Mouse (Mus musculus) CH12.LX (cell line): ENCODE results near the gene Arl8b. TPM values are rescaled to one million over a fixed set of nuclear protein-coding genes. Genes with fewer than 3 reads are reported as not detected.
"Not testable (repeated sequence)": the region's sequence is repeated elsewhere in the genome, so short reads cannot be mapped to it uniquely, and the experiment has no call there.

ENCODE experiments used
- DNase-seq: peaks from one replicate; pipeline ENCODE4 v3.0.0-alpha.2; 2013; ENCODE audit errors: extremely low read depth
- H3K27ac ChIP-seq: 2 replicates; pipeline ENCODE4 v1.5.1; 2012; ENCODE audit warnings: low read depth, mild to moderate bottlenecking, control low read depth, moderate library complexity; ENCODE audit not compliant: insufficient read depth
- H3K27me3 ChIP-seq: replicated peaks from 2 replicates; pipeline ENCODE3; 2012; ENCODE audit warnings: inconsistent platforms
- H3K36me3 ChIP-seq, 2 experiments: replicated peaks in 1 of 2; 2 replicates each; pipeline versions ENCODE3 to v1.6.1; 2012; ENCODE audit warnings: inconsistent platforms in 1 of 2, low read length in 1 of 2, mild to moderate bottlenecking in 1 of 2, mixed read lengths in 1 of 2, moderate library complexity in 1 of 2; ENCODE audit not compliant: control insufficient read depth in 1 of 2, insufficient read depth in 1 of 2
- H3K4me1 ChIP-seq, 2 experiments: 2 replicates each; pipeline ENCODE4 v1.6.1; 2012; ENCODE audit warnings: inconsistent platforms in 1 of 2, moderate library complexity in 1 of 2; ENCODE audit not compliant: insufficient read depth in 2 of 2, control insufficient read depth in 1 of 2
- H3K4me2 ChIP-seq: 2 replicates; pipeline ENCODE4 v1.6.1; 2012; ENCODE audit warnings: low read depth, mild to moderate bottlenecking, control low read depth; ENCODE audit not compliant: poor library complexity, insufficient read depth, severe bottlenecking
- H3K4me3 ChIP-seq, 3 experiments: fragments of 150-350 bp in 1 of 3; sonication (generic) in 1 of 3; replicated peaks in 1 of 3; 2 replicates each; pipeline versions ENCODE3 to v1.5.1; 2011 to 2012; ENCODE audit warnings: low read depth in 2 of 3, low read length in 2 of 3, mild to moderate bottlenecking in 2 of 3, moderate library complexity in 2 of 3, control low read depth in 1 of 3, improper control_type of control experiment in 1 of 3, inconsistent platforms in 1 of 3, mixed read lengths in 1 of 3; ENCODE audit not compliant: poor library complexity in 1 of 3
- H3K79me2 ChIP-seq: replicated peaks from 2 replicates; pipeline ENCODE4 v1.6.1; 2012; ENCODE audit warnings: mild to moderate bottlenecking, moderate library complexity; ENCODE audit not compliant: control insufficient read depth, poor library complexity, insufficient read depth, severe bottlenecking; ENCODE audit errors: extremely low read depth
- H3K9ac ChIP-seq: 2 replicates; pipeline ENCODE4 v1.6.1; 2012; ENCODE audit warnings: low read depth, mild to moderate bottlenecking, control low read depth, moderate library complexity; ENCODE audit not compliant: insufficient read depth
- H3K9me3 ChIP-seq: replicated peaks from 2 replicates; pipeline ENCODE3; 2012; ENCODE audit warnings: low read length, inconsistent platforms, mixed read lengths
- BHLHE40 ChIP-seq: IDR thresholded peaks from 2 replicates; pipeline ENCODE4 v1.6.1; 2011; ENCODE audit warnings: mild to moderate bottlenecking, low read depth, low read length, improper control_type of control experiment
- CHD1 ChIP-seq: IDR thresholded peaks from 2 replicates; pipeline ENCODE4 v1.6.1; 2012; ENCODE audit warnings: low read depth, low read length, improper control_type of control experiment, inconsistent platforms
- CHD2 ChIP-seq: IDR thresholded peaks from 2 replicates; pipeline ENCODE4 v1.6.1; 2011; ENCODE audit warnings: low read length, improper control_type of control experiment
- ETS1 ChIP-seq: conservative IDR thresholded peaks from 2 replicates; pipeline ENCODE4 v1.6.1; 2012; ENCODE audit warnings: low read depth, mild to moderate bottlenecking, inconsistent platforms, low read length, improper control_type of control experiment, moderate library complexity
- GABPA ChIP-seq: IDR thresholded peaks from 2 replicates; pipeline ENCODE4 v1.6.1; 2012; ENCODE audit warnings: low read depth, low read length, improper control_type of control experiment, inconsistent platforms; ENCODE audit not compliant: insufficient replicate concordance
- KAT2A ChIP-seq: IDR thresholded peaks from 2 replicates; pipeline ENCODE4 v1.6.1; 2012; ENCODE audit warnings: low read length, improper control_type of control experiment, inconsistent platforms; ENCODE audit not compliant: insufficient replicate concordance
- MAX ChIP-seq: IDR thresholded peaks from 2 replicates; pipeline ENCODE4 v1.6.1; 2011; ENCODE audit warnings: low read length, improper control_type of control experiment
- MAZ ChIP-seq: IDR thresholded peaks from 2 replicates; pipeline ENCODE4 v1.6.1; 2012; ENCODE audit warnings: low read depth, mild to moderate bottlenecking, inconsistent platforms, low read length, improper control_type of control experiment, moderate library complexity
- MEF2A ChIP-seq: IDR thresholded peaks from 2 replicates; pipeline ENCODE4 v1.6.1; 2014; ENCODE audit warnings: low read depth, mild to moderate bottlenecking, inconsistent platforms, low read length, improper control_type of control experiment, borderline replicate concordance
- MXI1 ChIP-seq: IDR thresholded peaks from 2 replicates; pipeline ENCODE4 v1.6.1; 2011; ENCODE audit warnings: mild to moderate bottlenecking, low read depth, low read length, improper control_type of control experiment
- NELFE ChIP-seq: IDR thresholded peaks from 2 replicates; pipeline ENCODE4 v1.6.1; 2011; ENCODE audit warnings: low read depth, low read length, improper control_type of control experiment
- NRF1 ChIP-seq: IDR thresholded peaks from 2 replicates; pipeline ENCODE4 v1.6.1; 2014; ENCODE audit warnings: low read depth, mild to moderate bottlenecking, inconsistent platforms, low read length, improper control_type of control experiment, moderate library complexity
- PAX5 ChIP-seq: IDR thresholded peaks from 2 replicates; pipeline ENCODE4 v1.6.1; 2012; ENCODE audit warnings: low read length, inconsistent platforms, mixed read lengths
- POLR2A ChIP-seq: IDR thresholded peaks from 2 replicates; pipeline ENCODE4 v1.6.1; 2011; ENCODE audit warnings: low read depth, mild to moderate bottlenecking, improper control_type of control experiment, low read length
- RAD21 ChIP-seq: IDR thresholded peaks from 2 replicates; pipeline ENCODE4 v1.6.1; 2011; ENCODE audit warnings: low read depth, mild to moderate bottlenecking, low read length, improper control_type of control experiment, moderate library complexity
- RCOR1 ChIP-seq: conservative IDR thresholded peaks from 2 replicates; pipeline ENCODE4 v1.6.1; 2012; ENCODE audit warnings: low read depth, mild to moderate bottlenecking, inconsistent platforms, low read length, improper control_type of control experiment
- SIN3A ChIP-seq: IDR thresholded peaks from 2 replicates; pipeline ENCODE4 v1.6.1; 2012; ENCODE audit warnings: low read length, improper control_type of control experiment, inconsistent platforms
- SMC3 ChIP-seq: IDR thresholded peaks from 2 replicates; pipeline ENCODE4 v1.6.1; 2011; ENCODE audit warnings: low read depth, low read length, improper control_type of control experiment
- TCF12 ChIP-seq: IDR thresholded peaks from 2 replicates; pipeline ENCODE4 v1.6.1; 2014; ENCODE audit warnings: low read depth, mild to moderate bottlenecking, inconsistent platforms, low read length, improper control_type of control experiment
- UBTF ChIP-seq: IDR thresholded peaks from 2 replicates; pipeline ENCODE4 v1.6.1; 2012; ENCODE audit warnings: low read depth, mild to moderate bottlenecking, inconsistent platforms, low read length, improper control_type of control experiment, moderate library complexity
- USF1 ChIP-seq: IDR thresholded peaks from 2 replicates; pipeline ENCODE4 v1.6.1; 2014; ENCODE audit warnings: low read depth, mild to moderate bottlenecking, inconsistent platforms, low read length, improper control_type of control experiment
- ZKSCAN1 ChIP-seq: IDR thresholded peaks from 2 replicates; pipeline ENCODE4 v1.6.1; 2012; ENCODE audit warnings: low read depth, inconsistent platforms, low read length, improper control_type of control experiment, borderline replicate concordance
- dilution Hi-C: fragments of 300-500 bp; cut with MboI; formaldehyde crosslinking; loops from 2 replicates; pipeline ENCODE4 v1.14.3; 2020; ENCODE audit warnings: low sequenced_read_pairs; ENCODE audit not compliant: extremely low pct_unique_long_range_greater_than_20kb, extremely low pct_ligation_motif_present
- in situ Hi-C: fragments of 300-500 bp; cut with MboI; formaldehyde crosslinking; loops from 3 replicates; pipeline ENCODE4 v1.14.3; 2019; ENCODE audit warnings: low sequenced_read_pairs, low pct_ligation_motif_present, low pct_unique_long_range_greater_than_20kb, mixed read lengths
- polyA plus RNA-seq: library from polyadenylated mRNA; unstranded; fragments of >175 nt; gene quantifications from 2 replicates; pipeline ENCODE4 v1.2.1, GENCODE M21; 2012; ENCODE audit warnings: low read depth; ENCODE audit not compliant: insufficient read length
- total RNA-seq, 2 experiments: library from RNA; depleted of rRNA; stranded (reverse); fragments of 300-350 nt in 1 of 2; fragments of >200 nt in 1 of 2; gene quantifications; 2 replicates each; pipeline ENCODE4 v1.2.3; 2012 to 2014

Gene Arl8b
- total and polyA plus RNA-seq, 3 experiments, result 47.8 to 170 (median 141) TPM

GRCm38 (mm10) chr6:108869031-108869430 lies 86.1 kb downstream of the Arl8b start:
- dilution Hi-C loops, H3K79me2 ChIP-seq, H3K4me2 ChIP-seq, H3K27me3 ChIP-seq, H3K4me3 ChIP-seq, H3K27ac ChIP-seq, H3K36me3 ChIP-seq, DNase-seq, H3K4me1 ChIP-seq, H3K9me3 ChIP-seq, H3K9ac ChIP-seq: not testable (repeated sequence)
- in situ Hi-C loops, result loop anchor here (25.0 kb wide), 1 partner anchor 293 kb away; no protein-coding TSS in a partner anchor

DNA sequence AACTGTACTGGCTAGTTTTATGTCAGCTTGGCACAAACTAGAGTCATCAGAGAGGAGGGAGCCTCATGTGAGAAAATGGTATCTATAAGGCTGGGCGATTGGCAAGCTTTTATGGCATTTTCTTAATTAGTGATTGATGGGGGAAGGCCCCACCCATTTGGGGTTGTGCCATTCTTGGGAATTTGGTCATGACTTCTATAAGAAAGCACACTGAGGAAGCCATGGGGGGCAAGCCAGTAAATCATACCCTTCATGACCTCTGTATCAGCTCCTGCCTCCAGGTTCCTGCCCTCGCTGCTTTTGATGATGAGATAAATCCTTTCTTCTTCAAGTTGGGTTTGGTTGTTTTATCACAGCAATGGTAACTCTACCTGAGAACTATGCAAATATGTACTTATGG lies 87.5 kb downstream of the Arl8b start:
- no peak overlapping the region for H3K4me2 ChIP-seq
- H3K36me3 ChIP-seq, result no peaks in the 10 kb centered on the region
- H3K9ac ChIP-seq, result no peak overlapping the region
- no peaks in the 10 kb centered on the region for H3K9me3 ChIP-seq
- DNase-seq, result no peak
- no peak overlapping the region for H3K4me3 ChIP-seq
- H3K4me1 ChIP-seq, result no peaks in the 10 kb centered on the region
- no peaks in the 10 kb centered on the region for H3K27me3 ChIP-seq
- dilution Hi-C loops, result no loop called here
- no peaks in the 10 kb centered on the region for H3K79me2 ChIP-seq
- H3K27ac ChIP-seq, result no peak overlapping the region
- TF ChIP-seq ETS1 (no peak), MAX (no peak), POLR2A (no peak), MXI1 (no peak), ZKSCAN1 (no peak), RCOR1 (no peak), NELFE (no peak), GABPA (no peak), SIN3A (no peak), SMC3 (no peak), UBTF (no peak)
- in situ Hi-C loops, result loop anchor here (25.0 kb wide), 1 partner anchor 292 kb away; no protein-coding TSS in a partner anchor

DNA sequence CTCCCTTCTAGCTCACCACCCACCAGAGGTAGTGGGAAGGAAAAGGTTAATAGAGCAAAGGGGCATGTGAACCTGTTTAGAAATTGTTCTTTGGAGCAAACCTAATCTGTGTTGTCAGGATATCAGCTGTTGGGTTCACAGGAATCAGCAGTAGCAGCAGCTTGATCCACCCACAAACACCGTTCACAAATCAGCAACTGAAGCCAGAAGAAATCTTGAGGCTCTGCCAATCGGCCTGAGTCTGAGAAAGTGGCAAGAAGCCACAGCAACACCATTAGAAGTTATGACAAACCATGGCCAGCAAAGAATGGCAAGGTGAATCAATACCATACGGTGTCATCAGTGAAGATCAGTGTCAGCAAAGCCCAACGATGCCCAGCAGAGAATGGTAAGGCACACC lies 88.4 kb downstream of the Arl8b start:
- in situ Hi-C loops, result loop anchor here (25.0 kb wide), 1 partner anchor 291 kb away; no protein-coding TSS in a partner anchor
- H3K4me1 ChIP-seq, result peaks cover 0 to 7% of the 10 kb centered on the region in 2 experiments; a peak in 2 of 4 replicates
- no peaks in the 10 kb centered on the region for H3K79me2 ChIP-seq
- TF ChIP-seq BHLHE40 (no peak), USF1 (no peak), POLR2A (no peak), NELFE (no peak), CHD2 (no peak), PAX5 (no peak), KAT2A (no peak), GABPA (no peak), RAD21 (no peak), MXI1 (no peak), MEF2A (no peak), NRF1 (no peak), SMC3 (no peak), MAZ (no peak), UBTF (no peak), CHD1 (no peak), TCF12 (no peak)
- TF ChIP-seq, all 38 proteins: peak for 0
- H3K9ac ChIP-seq, result no peak overlapping the region
- H3K36me3 ChIP-seq, result no peaks in the 10 kb centered on the region
- no peak overlapping the region for H3K4me3 ChIP-seq
- DNase-seq, result no peak
- no peaks in the 10 kb centered on the region for H3K9me3 ChIP-seq
- no peak overlapping the region for H3K4me2 ChIP-seq
- no peak overlapping the region for H3K27ac ChIP-seq
- dilution Hi-C loops, result no loop called here
- no peaks in the 10 kb centered on the region for H3K27me3 ChIP-seq
